Mouse (Mus musculus) cerebellum, adult 2 months (tissue): ENCODE measurements around the gene Rpp21.

Source experiments
- CTCF ChIP-seq: fragments of 200-500 bp; IDR thresholded peaks from 2 replicates; pipeline ENCODE4 v1.5.1; 2011; ENCODE audit warnings: low read depth, mild to moderate bottlenecking, control low read depth, low read length, moderate library complexity, borderline replicate concordance; ENCODE audit not compliant: insufficient read depth
- POLR2A ChIP-seq: fragments of 200-500 bp; IDR thresholded peaks from 2 replicates; pipeline ENCODE4 v1.6.1; 2011; ENCODE audit warnings: low read length, control low read depth, borderline replicate concordance; ENCODE audit not compliant: insufficient read depth

- TF ChIP-seq CTCF (no peak), POLR2A (no peak; the same call in 1 of the 2 replicates)
Observed at GRCm38 (mm10) chr17:36257969-36258368, at the start of gene Rpp21.
